Mouse (Mus musculus): ENCODE data around the gene Tarbp2. TPM values are rescaled to one million over a fixed set of nuclear protein-coding genes. Genes with fewer than 3 reads are reported as not detected.

Tarbp2 gene
- polyA plus RNA-seq (2015; fragmentation: Nextera tagmentation; extraction: Ambion mirVana): 81.1 and 92.2 TPM in 2 replicates

GRCm38 (mm10) chr15:102517976-102518858 is at the start of gene Tarbp2:
TSS of gene Tarbp2 (plus strand) at chr15:102518192.

GRCm38 (mm10) chr15:102470183-102470604 is 47.8 kb upstream of the Tarbp2 start, which contains the start of gene Pcbp2:
TSS of gene Pcbp2 (plus strand) at chr15:102470539.

GRCm38 (mm10) chr15:102503447-102503846 is 14.5 kb upstream of the Tarbp2 start, which contains the start of gene Gm10337:
TSS of gene Gm10337 (plus strand) at chr15:102503722.

GRCm38 (mm10) chr15:102516728-102517404 is 1.1 kb upstream of the Tarbp2 start, which contains the start of gene Map3k12:
TSS of gene Map3k12 (minus strand) at chr15:102517064.

GRCm38 (mm10) chr15:102524892-102525485 is 7.0 kb downstream of the Tarbp2 start, which contains the start of gene Npff:
TSS of gene Npff (minus strand) at chr15:102524942.

Other genes starting within 250 kb of the Tarbp2 start
- 0.06 and 0.10 TPM in 2 replicates for gene Gm9918, start 247.6 kb upstream of the Tarbp2 start, polyA plus RNA-seq (2015; fragmentation: Nextera tagmentation; extraction: Ambion mirVana)
- gene Mfsd5, start 238.7 kb upstream of the Tarbp2 start, polyA plus RNA-seq (2015; fragmentation: Nextera tagmentation; extraction: Ambion mirVana): 67.6 and 67.7 TPM in 2 replicates
- 1.8 and 2.0 TPM in 2 replicates for gene Espl1, start 221.9 kb upstream of the Tarbp2 start, polyA plus RNA-seq (2015; fragmentation: Nextera tagmentation; extraction: Ambion mirVana)
- gene Pfdn5, start 192.1 kb upstream of the Tarbp2 start, polyA plus RNA-seq (2015; fragmentation: Nextera tagmentation; extraction: Ambion mirVana): 546 and 574 TPM in 2 replicates
- 69.0 and 80.3 TPM in 2 replicates for gene Myg1, start 186.5 kb upstream of the Tarbp2 start, polyA plus RNA-seq (2015; fragmentation: Nextera tagmentation; extraction: Ambion mirVana)
- 29.8 and 30.2 TPM in 2 replicates for gene Aaas, start 167.4 kb upstream of the Tarbp2 start, polyA plus RNA-seq (2015; fragmentation: Nextera tagmentation; extraction: Ambion mirVana)
- gene Sp7, start 151.0 kb upstream of the Tarbp2 start, polyA plus RNA-seq (2015; fragmentation: Nextera tagmentation; extraction: Ambion mirVana): 0.51 and 0.67 TPM in 2 replicates
- 2.4 and 2.8 TPM in 2 replicates for gene Sp1, start 112.0 kb upstream of the Tarbp2 start, polyA plus RNA-seq (2015; fragmentation: Nextera tagmentation; extraction: Ambion mirVana)
- gene Amhr2, start 72.8 kb upstream of the Tarbp2 start, polyA plus RNA-seq (2015; fragmentation: Nextera tagmentation; extraction: Ambion mirVana): 0.09 and 0.28 TPM in 2 replicates
- 69.7 and 79.1 TPM in 2 replicates for gene Prr13, start 59.2 kb upstream of the Tarbp2 start, polyA plus RNA-seq (2015; fragmentation: Nextera tagmentation; extraction: Ambion mirVana)
- 117 and 122 TPM in 2 replicates for gene Pcbp2, start 47.7 kb upstream of the Tarbp2 start, polyA plus RNA-seq (2015; fragmentation: Nextera tagmentation; extraction: Ambion mirVana)
- gene Gm10337, start 14.5 kb upstream of the Tarbp2 start, polyA plus RNA-seq (2015; fragmentation: Nextera tagmentation; extraction: Ambion mirVana): 14.2 TPM in 1 of 2 replicates, not detected in the other
- gene Map3k12, start 1.1 kb upstream of the Tarbp2 start, polyA plus RNA-seq (2015; fragmentation: Nextera tagmentation; extraction: Ambion mirVana): 41.5 and 48.6 TPM in 2 replicates
- 11.5 and 12.7 TPM in 2 replicates for gene Npff, start 6.8 kb downstream of the Tarbp2 start, polyA plus RNA-seq (2015; fragmentation: Nextera tagmentation; extraction: Ambion mirVana)
- not detected in 2 replicates for gene Gm28047, start 106.9 kb downstream of the Tarbp2 start, polyA plus RNA-seq (2015; fragmentation: Nextera tagmentation; extraction: Ambion mirVana)
- 15.5 and 16.8 TPM in 2 replicates for gene Atf7, start 107.3 kb downstream of the Tarbp2 start, polyA plus RNA-seq (2015; fragmentation: Nextera tagmentation; extraction: Ambion mirVana)
- gene Atp5g2, start 154.2 kb downstream of the Tarbp2 start, polyA plus RNA-seq (2015; fragmentation: Nextera tagmentation; extraction: Ambion mirVana): 52.6 and 64.3 TPM in 2 replicates
- 19.3 and 24.4 TPM in 2 replicates for gene Calcoco1, start 204.0 kb downstream of the Tarbp2 start, polyA plus RNA-seq (2015; fragmentation: Nextera tagmentation; extraction: Ambion mirVana)

Measured in neural tube, postnatal 0 days (tissue).